Mouse (Mus musculus): ENCODE measurements around the gene Lcp1.

DNA sequence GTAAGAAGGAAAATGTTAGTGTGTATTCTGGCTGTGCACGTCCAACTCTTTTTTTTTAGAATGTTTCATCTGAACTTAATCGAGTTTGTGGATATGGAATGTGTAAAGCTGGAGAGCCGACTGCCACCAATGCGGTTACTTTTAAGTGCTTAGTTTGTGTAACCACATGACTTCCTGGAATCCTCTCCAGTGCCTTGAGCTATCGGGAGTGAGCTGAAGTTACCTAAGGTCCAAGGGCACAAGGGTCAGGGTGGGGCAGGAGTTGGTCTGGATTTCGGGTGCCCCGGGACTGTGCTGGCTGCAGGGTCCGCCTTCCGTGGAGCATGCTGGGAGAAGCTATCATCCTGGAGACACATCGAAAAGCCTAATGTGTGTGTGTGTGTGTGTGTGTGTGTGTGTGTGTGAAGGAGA, 47.9 kb downstream of the Lcp1 start:
- TF ChIP-seq CTCF (IDR thresholded peaks at IDR 0.05; ENCODE audit: low read depth, low read length) (no peak), POLR2A (IDR thresholded peaks at IDR 0.05; ENCODE audit: borderline replicate concordance, low read depth, low read length) (no peak)

Measured in bone marrow macrophage, adult 2 months (primary cell).